In genomic region chr10:97673239-97673638, GRCm38 (mm10) we compare ENCODE assay signal across 31 mouse cellular contexts. TPM values are rescaled to one million over a fixed set of nuclear protein-coding genes. Genes with fewer than 3 reads are reported as not detected.
"Had no signal": no experiment of that assay in that cellular context is flagged by ENCODE, and none has a peak within 500 bp of the region (broad histone marks: within the 10 kb centered on the region; RNA-seq: fewer than 3 reads in every experiment).

No protein-coding gene starts in this region.

- DNase-seq: cerebellum, postnatal 36 days; embryo, embryonic 11 days; forebrain, postnatal 0 days; gastrocnemius, adult 2 months; gastrocnemius, postnatal 10 days; gastrocnemius, postnatal 14 days; gastrocnemius, postnatal 25 days; gastrocnemius, postnatal 36 days; heart, adult 11 months; heart, adult 18-20 months; heart, adult 2 months had no signal

- H3K27ac ChIP-seq: embryonic facial prominence, embryonic 10.5 days; embryonic facial prominence, embryonic 12.5 days; embryonic facial prominence, embryonic 13.5 days; embryonic facial prominence, embryonic 15.5 days; forebrain, embryonic 10.5 days; forebrain, embryonic 12.5 days; forebrain, embryonic 13.5 days; forebrain, embryonic 15.5 days; gastrocnemius, adult 2 months; heart, adult 2 months; heart, embryonic 10.5 days; heart, embryonic 13.5 days had no signal

- H3K4me2 ChIP-seq: embryonic facial prominence, embryonic 12.5 days; embryonic facial prominence, embryonic 13.5 days; embryonic facial prominence, embryonic 15.5 days; forebrain, embryonic 12.5 days; forebrain, embryonic 13.5 days; forebrain, embryonic 15.5 days; heart, embryonic 11.5 days; heart, embryonic 12.5 days; heart, embryonic 13.5 days had no signal

- H3K9ac ChIP-seq: embryonic facial prominence, embryonic 12.5 days; embryonic facial prominence, embryonic 13.5 days; embryonic facial prominence, embryonic 15.5 days; forebrain, embryonic 12.5 days; forebrain, embryonic 13.5 days; forebrain, embryonic 15.5 days; forebrain, postnatal 0 days; heart, embryonic 12.5 days; heart, embryonic 13.5 days had no signal

- H3K27me3 ChIP-seq: embryonic facial prominence, embryonic 12.5 days; embryonic facial prominence, embryonic 13.5 days; embryonic facial prominence, embryonic 15.5 days; forebrain, embryonic 12.5 days; forebrain, embryonic 13.5 days; forebrain, embryonic 15.5 days; heart, embryonic 12.5 days; heart, embryonic 13.5 days had no signal

- H3K4me1 ChIP-seq: forebrain, embryonic 12.5 days; forebrain, embryonic 15.5 days; heart, embryonic 10.5 days; heart, embryonic 12.5 days had no signal

- H3K9me3 ChIP-seq: embryonic facial prominence, embryonic 10.5 days; embryonic facial prominence, embryonic 12.5 days; embryonic facial prominence, embryonic 13.5 days; embryonic facial prominence, embryonic 15.5 days; forebrain, embryonic 10.5 days; forebrain, embryonic 12.5 days; forebrain, embryonic 13.5 days; forebrain, embryonic 15.5 days; heart, embryonic 10.5 days; heart, embryonic 12.5 days; heart, embryonic 13.5 days had no signal

- H3K4me3 ChIP-seq: embryonic facial prominence, embryonic 10.5 days; embryonic facial prominence, embryonic 12.5 days; embryonic facial prominence, embryonic 13.5 days; embryonic facial prominence, embryonic 15.5 days; erythroblast, embryonic 14.5 days; forebrain, embryonic 10.5 days; forebrain, embryonic 12.5 days; forebrain, embryonic 13.5 days; forebrain, embryonic 15.5 days; gastrocnemius, adult 2 months; heart, adult 2 months; heart, embryonic 10.5 days; heart, embryonic 12.5 days; heart, embryonic 13.5 days had no signal

- H3K36me3 ChIP-seq: embryonic facial prominence, embryonic 10.5 days; embryonic facial prominence, embryonic 12.5 days; embryonic facial prominence, embryonic 13.5 days; embryonic facial prominence, embryonic 15.5 days; forebrain, embryonic 10.5 days; forebrain, embryonic 12.5 days; forebrain, embryonic 15.5 days; heart, embryonic 10.5 days; heart, embryonic 12.5 days; heart, embryonic 13.5 days had no signal

- ATAC-seq: forebrain, embryonic 13.5 days; forebrain, embryonic 15.5 days; forebrain, embryonic 16.5 days; forebrain, postnatal 0 days had no signal

RNA-seq across cellular contexts. Expression of gene Ccer1, which starts 19.6 kb away (rescaled TPM):
- polyA plus RNA-seq: cortical plate, adult 2 months; embryonic facial prominence, embryonic 10.5 days; embryonic facial prominence, embryonic 11.5 days; embryonic facial prominence, embryonic 12.5 days; embryonic facial prominence, embryonic 13.5 days; embryonic facial prominence, embryonic 14.5 days; embryonic facial prominence, embryonic 15.5 days; erythroblast, embryonic 14.5 days; forebrain, embryonic 10.5 days; forebrain, embryonic 11.5 days; forebrain, embryonic 12.5 days; forebrain, embryonic 13.5 days; forebrain, embryonic 15.5 days; forebrain, embryonic 16.5 days; forebrain, postnatal 0 days; frontal cortex, adult 2 months; heart, adult 2 months; heart, embryonic 10.5 days; heart, embryonic 11.5 days; heart, embryonic 12.5 days; heart, embryonic 13.5 days had no signal

RNA-seq across cellular contexts. Expression of gene Epyc, which starts 29.4 kb away (rescaled TPM):
- polyA plus RNA-seq: erythroblast, embryonic 14.5 days; frontal cortex, adult 2 months had no signal

RNA-seq across cellular contexts. Expression of gene C030005K15Rik, which starts 53.3 kb away (rescaled TPM):
- polyA plus RNA-seq: embryonic facial prominence, embryonic 10.5 days; embryonic facial prominence, embryonic 11.5 days; embryonic facial prominence, embryonic 12.5 days; embryonic facial prominence, embryonic 13.5 days; embryonic facial prominence, embryonic 14.5 days; embryonic facial prominence, embryonic 15.5 days; erythroblast, embryonic 14.5 days; forebrain, embryonic 10.5 days; forebrain, embryonic 11.5 days; forebrain, embryonic 12.5 days; forebrain, embryonic 13.5 days; forebrain, embryonic 15.5 days; forebrain, embryonic 16.5 days; forebrain, postnatal 0 days; gonadal fat pad, adult 2 months; heart, adult 2 months; heart, embryonic 10.5 days; heart, embryonic 11.5 days; heart, embryonic 12.5 days; heart, embryonic 13.5 days had no signal
